Mouse (Mus musculus) stomach, embryonic 16.5 days (tissue): ENCODE results near the gene Srgap2. TPM values are rescaled to one million over a fixed set of nuclear protein-coding genes. Genes with fewer than 3 reads are reported as not detected.

Source experiments
- ATAC-seq: fragments of 200-750 bp; cut with Nextera tagmentation; 2 replicates; pipeline ENCODE4 v1.8.0; 2017; ENCODE audit warnings: moderate number of reproducible peaks, moderate TSS enrichment; ENCODE audit not compliant: insufficient read depth, low FRiP score
- H3K27ac ChIP-seq: fragments of 300-500 bp; sonication (generic); 2 replicates; pipeline ENCODE4 v1.5.1; 2014; ENCODE audit warnings: low read length
- H3K27me3 ChIP-seq: fragments of 300-500 bp; sonication (generic); 2 replicates; pipeline ENCODE4 v1.6.1; 2014; ENCODE audit warnings: low read length, control low read depth, mixed read lengths; ENCODE audit not compliant: control insufficient read depth, insufficient read depth
- H3K36me3 ChIP-seq: fragments of 300-500 bp; sonication (generic); 2 replicates; pipeline ENCODE4 v1.6.1; 2014; ENCODE audit warnings: low read length; ENCODE audit not compliant: control insufficient read depth, insufficient read depth
- H3K4me1 ChIP-seq: fragments of 300-500 bp; sonication (generic); 2 replicates; pipeline ENCODE4 v1.6.1; 2014; ENCODE audit warnings: low read length, control low read depth, mixed read lengths; ENCODE audit not compliant: control insufficient read depth, insufficient read depth
- H3K4me2 ChIP-seq: fragments of 300-500 bp; sonication (generic); 2 replicates; pipeline ENCODE4 v1.6.1; 2014; ENCODE audit warnings: low read depth, low read length, mixed read lengths
- H3K4me3 ChIP-seq: fragments of 300-500 bp; sonication (generic); replicated peaks from 2 replicates; pipeline ENCODE4 v1.5.1; 2014; ENCODE audit warnings: mild to moderate bottlenecking, low read length
- H3K9ac ChIP-seq: fragments of 300-500 bp; sonication (generic); 2 replicates; pipeline ENCODE4 v1.6.1; 2014; ENCODE audit warnings: low read length
- H3K9me3 ChIP-seq: fragments of 300-500 bp; sonication (generic); replicated peaks from 2 replicates; pipeline ENCODE4 v1.6.1; 2016; ENCODE audit warnings: low read length, control low read depth; ENCODE audit not compliant: control insufficient read depth
- WGBS: fragments of 180-500 bp; shearing (Covaris S2); extraction: QIAGEN DNeasy Blood & Tissue Kit; methylation state at CpG from one replicate; pipeline ENCODE4 v1.1.7; 2014; 5-methylcytosine and 5-hydroxymethylcytosine counted together
- polyA plus RNA-seq: library from polyadenylated mRNA; unstranded; fragments of >200 nt; fragmentation: Nextera tagmentation; extraction: Ambion mirVana; gene quantifications from 2 replicates; pipeline ENCODE4 v1.2.1, GENCODE M21; 2015

The Srgap2 gene
- polyA plus RNA-seq, 1 experiment from 2014 or later = 14.2 TPM

DNA sequence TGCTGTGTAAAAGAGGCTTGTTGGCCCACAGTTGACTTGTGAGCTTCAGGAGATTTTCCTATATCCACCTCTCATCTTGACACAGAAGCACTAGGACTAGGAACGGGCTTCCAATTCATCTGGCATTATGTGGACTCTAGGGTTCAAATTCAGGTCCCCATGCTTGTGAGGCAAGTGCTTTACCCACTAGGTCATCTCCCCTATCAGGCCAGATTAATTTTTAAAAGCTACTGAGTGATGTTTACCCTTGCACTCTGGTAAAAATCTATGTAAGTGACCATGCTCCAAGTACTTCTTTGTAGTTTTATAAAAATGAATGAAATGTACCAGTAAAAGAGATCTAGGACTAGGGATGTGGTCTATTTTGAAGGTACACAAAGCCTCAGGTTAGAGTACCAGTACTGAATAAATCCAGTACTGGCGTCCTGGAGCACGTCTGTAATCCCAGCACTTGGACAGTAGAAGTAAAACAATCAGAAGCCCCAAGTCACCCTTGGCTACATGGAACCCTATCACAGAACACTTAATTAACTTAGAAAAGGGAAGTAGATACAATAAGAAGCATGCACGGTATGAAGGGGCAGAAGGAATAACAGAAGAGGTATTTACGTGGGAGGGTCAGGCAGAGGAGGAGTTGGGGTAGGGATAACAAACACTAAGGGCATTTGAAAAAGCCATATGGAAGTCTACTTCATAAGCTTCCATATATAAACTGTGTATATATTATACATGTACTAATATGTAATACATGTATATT is 40.9 kb downstream of the Srgap2 start:
- no peaks in the 10 kb centered on the region for H3K27me3 ChIP-seq
- no peak overlapping the region for H3K4me2 ChIP-seq
- H3K9ac ChIP-seq = no peak overlapping the region
- ATAC-seq = no peak
- no peaks in the 10 kb centered on the region for H3K9me3 ChIP-seq
- peaks cover 4% of the 10 kb centered on the region; the same call in 1 of the 2 replicates for H3K4me1 ChIP-seq
- no peak overlapping the region for H3K4me3 ChIP-seq
- no peaks in the 10 kb centered on the region for H3K36me3 ChIP-seq
- H3K27ac ChIP-seq = no peak overlapping the region
- 49% methylated on average over 5 of the region's 5 CpGs for WGBS

DNA sequence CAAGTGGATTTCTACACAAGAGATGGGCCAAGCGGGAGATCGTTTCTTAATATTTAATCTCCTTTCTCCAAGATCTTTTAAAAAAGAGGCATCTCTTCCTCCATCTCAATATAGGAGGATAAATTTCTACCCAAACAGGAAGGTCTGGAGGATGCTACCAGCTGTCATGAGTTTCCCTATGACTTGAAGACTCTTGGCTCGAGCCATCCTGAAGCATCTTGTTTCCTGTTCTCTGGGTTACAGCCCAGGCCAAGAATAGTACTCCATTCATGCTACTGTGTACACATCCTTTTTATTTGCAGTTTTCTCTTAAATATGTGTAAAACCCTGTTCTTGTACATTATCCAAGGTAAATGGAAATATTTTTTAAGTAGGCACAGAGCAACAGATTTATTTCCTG is 44.9 kb downstream of the Srgap2 start:
- ATAC-seq = no peak
- H3K9ac ChIP-seq = no peak overlapping the region
- H3K9me3 ChIP-seq = peaks cover 10% of the 10 kb centered on the region; the same call in 1 of the 2 replicates
- H3K4me2 ChIP-seq = no peak overlapping the region
- H3K4me1 ChIP-seq = peaks cover 4% of the 10 kb centered on the region; the same call in 1 of the 2 replicates
- H3K4me3 ChIP-seq = no peak overlapping the region
- WGBS = 81% methylated on average over 3 of the region's 3 CpGs
- no peaks in the 10 kb centered on the region for H3K27me3 ChIP-seq
- H3K27ac ChIP-seq = no peak overlapping the region
- peaks cover 4% of the 10 kb centered on the region; the same call in 1 of the 2 replicates for H3K36me3 ChIP-seq

DNA sequence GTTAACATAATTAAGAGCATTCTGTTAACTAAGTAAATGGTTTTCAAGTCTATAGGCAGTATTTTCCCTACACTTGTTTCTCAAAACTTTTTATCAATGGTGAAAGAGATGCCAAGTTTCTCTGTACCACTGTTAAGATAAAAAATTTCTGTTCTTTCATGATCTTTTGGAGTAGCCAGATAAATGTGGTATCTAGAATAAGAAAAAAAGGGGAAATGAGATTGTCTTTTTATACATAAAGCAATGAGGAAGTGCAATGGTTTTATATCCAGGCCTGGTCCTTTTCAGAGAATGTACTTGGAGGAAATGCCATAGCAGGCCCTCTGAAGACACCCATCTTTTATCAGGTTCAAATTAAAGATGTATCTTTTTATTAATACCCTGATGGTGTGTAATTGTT is 45.8 kb downstream of the Srgap2 start:
- peaks cover 10% of the 10 kb centered on the region; the same call in 1 of the 2 replicates for H3K9me3 ChIP-seq
- ATAC-seq = no peak
- H3K27ac ChIP-seq = no peak overlapping the region
- H3K27me3 ChIP-seq = no peaks in the 10 kb centered on the region
- H3K4me1 ChIP-seq = no peaks in the 10 kb centered on the region
- no peak overlapping the region for H3K9ac ChIP-seq
- H3K36me3 ChIP-seq = peaks cover 4% of the 10 kb centered on the region; the same call in 1 of the 2 replicates
- H3K4me2 ChIP-seq = no peak overlapping the region
- H3K4me3 ChIP-seq = no peak overlapping the region

DNA sequence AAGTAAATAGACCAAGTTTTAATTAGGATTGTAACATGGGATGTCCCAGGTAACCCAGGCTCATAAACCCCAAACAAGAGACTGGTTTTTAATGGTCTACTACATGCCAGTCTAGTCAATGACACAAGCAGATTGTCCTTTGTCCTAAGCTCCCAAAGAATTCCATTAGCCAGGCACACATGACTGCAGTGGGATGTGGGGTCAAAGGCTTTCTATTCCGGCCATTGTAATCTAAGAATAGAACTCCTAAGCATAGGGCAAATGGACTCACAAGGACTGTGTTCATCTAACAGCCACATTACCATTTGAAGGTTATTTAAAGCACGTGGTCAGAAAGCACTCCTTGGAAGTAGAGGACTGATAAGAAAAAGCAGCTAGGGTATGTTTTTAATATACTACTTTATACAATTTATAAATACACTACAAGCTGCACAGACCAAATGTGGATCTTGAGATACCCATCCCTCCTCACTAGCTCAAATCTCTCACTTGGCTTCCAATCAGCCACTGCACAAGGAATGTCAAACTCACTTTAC is 48.3 kb downstream of the Srgap2 start:
- Histone ChIP-seq H3K4me3 (no peak overlapping the region), H3K27ac (no peak overlapping the region), H3K9ac (no peak overlapping the region), H3K4me2 (no peak overlapping the region), H3K9me3 (peaks cover 10% of the 10 kb centered on the region; the same call in 1 of the 2 replicates), H3K36me3 (peaks cover 4% of the 10 kb centered on the region; the same call in 1 of the 2 replicates), H3K4me1 (no peaks in the 10 kb centered on the region), H3K27me3 (no peaks in the 10 kb centered on the region)
- no peak for ATAC-seq
- 61% methylated on average over 2 of the region's 2 CpGs for WGBS

DNA sequence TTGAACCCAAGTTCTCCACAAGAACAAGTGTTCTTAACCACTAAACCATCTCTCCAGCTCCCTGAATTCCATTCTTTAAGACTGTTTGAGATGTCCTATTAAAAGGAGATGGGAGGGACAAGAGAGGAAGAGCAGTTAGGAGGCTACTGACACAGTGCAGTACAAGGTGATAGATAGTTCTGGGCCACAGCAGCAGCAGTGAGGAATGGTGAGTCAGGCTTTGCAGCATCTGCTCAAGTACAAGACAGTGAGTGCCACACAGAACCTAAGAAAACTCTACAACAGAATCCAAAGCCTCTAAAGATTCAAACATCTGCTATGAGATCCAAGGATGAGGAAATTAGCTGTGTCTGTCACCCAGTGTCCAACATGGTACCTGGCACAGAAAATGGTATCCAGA is 51.8 kb downstream of the Srgap2 start:
- ATAC-seq = no peak
- Histone ChIP-seq H3K9me3 (peaks cover 5% of the 10 kb centered on the region; the same call in 1 of the 2 replicates), H3K27ac (no peak overlapping the region), H3K9ac (no peak overlapping the region), H3K4me2 (no peak overlapping the region), H3K36me3 (peaks cover 4% of the 10 kb centered on the region; the same call in 1 of the 2 replicates), H3K27me3 (no peaks in the 10 kb centered on the region), H3K4me3 (no peak overlapping the region), H3K4me1 (no peaks in the 10 kb centered on the region)

DNA sequence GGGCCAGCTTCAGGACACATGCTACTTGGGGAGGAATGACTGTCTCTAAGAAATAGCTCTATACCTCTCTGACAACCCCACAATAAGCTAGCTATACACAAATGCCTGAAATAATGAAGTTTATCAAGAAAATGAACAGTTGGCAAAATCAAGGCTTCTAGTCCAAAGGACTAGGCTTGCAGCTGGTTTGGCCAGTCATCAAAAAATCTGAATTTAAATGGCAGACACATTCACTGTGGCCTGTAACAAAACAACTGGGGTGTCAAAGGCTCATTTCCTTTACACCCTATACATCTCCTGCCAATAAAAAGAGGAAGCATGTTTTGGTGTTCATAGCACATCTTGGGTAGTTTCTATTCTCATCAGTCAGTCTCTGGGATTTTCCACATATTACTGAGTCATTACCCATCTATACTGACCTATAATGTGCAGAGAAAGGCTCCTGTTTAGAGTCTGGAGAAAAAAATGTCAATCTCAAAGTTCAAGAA is 53.5 kb downstream of the Srgap2 start:
- Histone ChIP-seq H3K9me3 (no peaks in the 10 kb centered on the region), H3K4me3 (no peak overlapping the region), H3K27me3 (no peaks in the 10 kb centered on the region), H3K9ac (no peak overlapping the region), H3K27ac (no peak overlapping the region), H3K36me3 (no peaks in the 10 kb centered on the region), H3K4me2 (no peak overlapping the region), H3K4me1 (no peaks in the 10 kb centered on the region)
- ATAC-seq = no peak

DNA sequence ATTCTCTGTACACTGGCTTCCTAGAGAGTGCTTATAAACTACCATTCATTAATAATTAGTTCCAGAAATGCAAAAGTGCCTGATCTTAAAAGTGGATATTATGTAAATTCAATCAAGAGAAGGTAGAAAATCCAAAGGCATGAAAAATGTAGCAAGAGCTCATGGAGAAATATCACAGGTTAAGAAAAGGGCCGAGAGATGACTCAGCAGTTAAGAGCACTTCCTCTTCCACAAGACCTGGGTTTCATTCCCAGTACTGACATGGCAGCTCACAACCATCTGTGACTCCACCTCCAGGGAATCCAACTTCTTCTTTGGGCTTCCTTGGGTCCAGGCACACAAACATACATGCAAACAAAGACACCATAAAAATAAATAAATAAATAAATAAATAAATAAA is 56.6 kb downstream of the Srgap2 start:
- Histone ChIP-seq H3K4me2 (no peak overlapping the region), H3K36me3 (no peaks in the 10 kb centered on the region), H3K9me3 (no peaks in the 10 kb centered on the region), H3K4me1 (no peaks in the 10 kb centered on the region), H3K4me3 (no peak overlapping the region), H3K27ac (no peak overlapping the region), H3K27me3 (no peaks in the 10 kb centered on the region), H3K9ac (no peak overlapping the region)
- WGBS = 90% methylated on average over 1 of the region's 1 CpGs
- ATAC-seq = no peak

DNA sequence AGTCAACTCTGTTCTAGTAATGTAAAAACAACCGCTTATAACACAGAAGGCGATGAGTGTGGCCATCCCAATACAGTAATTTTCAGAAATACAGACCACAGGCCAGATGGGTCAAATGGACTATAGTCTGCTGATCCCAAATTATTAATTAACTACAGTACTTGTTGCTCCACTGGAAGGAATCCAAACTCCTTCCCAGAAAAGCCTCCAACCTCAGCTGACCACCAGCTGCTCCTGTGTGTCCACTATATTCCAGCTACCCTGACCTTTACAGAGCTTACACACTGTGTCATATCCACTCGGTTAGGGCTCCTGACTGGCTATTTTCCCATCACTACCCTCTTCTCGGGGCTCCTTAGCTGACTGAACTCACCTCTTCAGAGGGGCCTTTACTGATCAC is 61.3 kb downstream of the Srgap2 start:
- H3K4me2 ChIP-seq = no peak overlapping the region
- no peak for ATAC-seq
- no peaks in the 10 kb centered on the region for H3K4me1 ChIP-seq
- H3K36me3 ChIP-seq = no peaks in the 10 kb centered on the region
- no peaks in the 10 kb centered on the region for H3K27me3 ChIP-seq
- no peak overlapping the region for H3K9ac ChIP-seq
- H3K4me3 ChIP-seq = no peak overlapping the region
- H3K27ac ChIP-seq = no peak overlapping the region
- 82% methylated on average over 4 of the region's 4 CpGs for WGBS
- H3K9me3 ChIP-seq = no peaks in the 10 kb centered on the region

DNA sequence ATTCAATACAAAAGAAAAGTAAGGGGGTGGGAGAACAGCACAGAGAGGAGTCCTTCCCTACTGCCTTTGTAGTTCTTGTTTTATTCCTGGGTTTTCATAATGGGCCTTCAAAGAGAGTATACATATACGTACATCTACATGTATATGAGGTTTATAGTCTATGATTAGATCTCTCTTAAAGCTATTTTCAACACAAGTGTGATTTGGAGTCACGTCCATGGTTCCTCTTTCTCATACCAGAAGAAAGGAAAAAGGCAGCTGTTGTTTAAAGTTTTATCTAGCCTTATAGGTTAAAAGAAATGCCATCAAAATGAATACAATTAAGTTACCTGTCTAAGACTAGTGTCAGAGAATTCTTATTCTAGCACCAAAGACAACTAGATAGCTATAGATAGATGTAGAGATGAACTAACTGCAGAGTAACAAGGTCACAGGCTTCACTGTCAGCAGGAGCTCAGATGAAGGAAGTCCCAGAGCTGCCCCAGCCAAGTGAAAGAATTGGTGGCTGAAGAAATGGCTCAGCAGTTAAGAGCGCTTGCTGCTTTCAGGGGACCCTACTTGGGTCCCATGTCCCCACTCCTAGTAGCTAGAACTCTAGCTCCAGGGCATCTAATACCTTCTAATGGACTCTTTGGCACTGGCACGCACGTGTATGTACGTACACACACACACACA is 63.1 kb downstream of the Srgap2 start:
- Histone ChIP-seq H3K4me3 (no peak overlapping the region), H3K27ac (no peak overlapping the region), H3K9me3 (no peaks in the 10 kb centered on the region), H3K4me1 (no peaks in the 10 kb centered on the region), H3K9ac (no peak overlapping the region), H3K36me3 (no peaks in the 10 kb centered on the region), H3K27me3 (no peaks in the 10 kb centered on the region), H3K4me2 (no peak overlapping the region)
- WGBS = 86% methylated on average over 6 of the region's 6 CpGs
- no peak for ATAC-seq
